Mouse (Mus musculus) left cerebral cortex, adult 8-10 months (tissue): ENCODE measurements at regions not wholly inside any gene's neighbourhood (a gene's known extent, or its start where the extent isn't known, plus 50 kb on each side); places are given as distances from the start of the nearest gene placed in this dataset.

Source experiments
- DNase-seq, 2 experiments: peaks; one replicate each; pipeline ENCODE4 v3.0.0; 2022; ENCODE audit warnings: low spot score in 2 of 2

DNA sequence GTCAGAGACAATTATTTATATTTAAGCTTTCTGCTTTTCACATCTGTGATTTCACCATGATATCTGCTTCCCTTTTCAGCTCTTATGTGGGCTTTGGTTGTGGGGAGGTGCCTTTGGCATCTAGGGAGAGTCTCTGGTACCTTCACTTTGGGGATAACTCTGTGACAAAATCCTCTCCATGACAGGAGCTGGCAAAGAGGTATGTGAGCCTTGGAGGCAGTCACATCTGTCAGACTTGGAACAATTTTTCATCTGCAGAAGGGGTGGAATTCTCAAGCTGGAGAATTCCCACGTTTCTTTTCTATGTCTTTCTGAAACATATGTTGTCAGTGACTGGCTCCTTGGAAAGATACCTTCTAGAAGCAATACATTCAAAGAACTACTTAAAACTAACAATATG is 312.2 kb upstream of the Nrg3 start:
- peak in 1 of 2 experiments; percentile 29 for DNase-seq

GRCm38 (mm10) chr14:39781849-39782248 is 309.0 kb upstream of the Nrg3 start:
- DNase-seq: no peak

DNA sequence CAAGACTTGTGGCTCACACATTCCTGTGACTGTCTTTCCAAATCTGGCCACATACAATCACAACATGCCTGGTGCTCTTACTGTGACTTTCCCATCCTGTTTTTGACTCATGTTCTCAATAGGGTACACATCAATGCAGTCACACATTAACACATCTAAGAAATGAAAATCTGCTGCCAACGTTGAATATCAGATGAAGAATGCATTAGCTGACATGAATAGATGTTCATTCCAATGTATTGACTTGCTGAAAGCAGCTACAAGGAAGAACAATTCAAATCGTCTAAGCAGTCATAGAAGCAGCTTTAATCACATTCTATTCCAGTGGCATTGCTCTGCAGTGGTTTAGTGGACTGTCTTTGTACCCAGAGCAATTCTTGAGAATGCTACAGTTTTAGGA is 295.2 kb upstream of the Nrg3 start:
- no peak for DNase-seq
